Mouse (Mus musculus) MEL (cell line): Measurements from ENCODE around the gene Fancc.

Experiments
- CHD1 ChIP-seq: IDR thresholded peaks from 2 replicates; pipeline ENCODE4 v1.6.1; 2012; ENCODE audit warnings: low read depth, mild to moderate bottlenecking, inconsistent platforms, low read length, improper control_type of control experiment
- CHD2 ChIP-seq: IDR thresholded peaks from 2 replicates; pipeline ENCODE4 v1.6.1; 2011; ENCODE audit warnings: low read length, improper control_type of control experiment
- CTCF ChIP-seq, 3 experiments: IDR thresholded peaks in 2 of 3; conservative IDR thresholded peaks in 1 of 3; 2 replicates each; pipeline ENCODE4 v1.5.1; 2011 to 2012; ENCODE audit warnings: low read length in 3 of 3, low read depth in 2 of 3, mild to moderate bottlenecking in 2 of 3, improper control_type of control experiment in 1 of 3, inconsistent platforms in 1 of 3, mixed read lengths in 1 of 3, moderate library complexity in 1 of 3; ENCODE audit not compliant: control insufficient read depth in 1 of 3, insufficient read depth in 1 of 3, poor library complexity in 1 of 3, severe bottlenecking in 1 of 3
- E2F4 ChIP-seq: IDR thresholded peaks from 2 replicates; pipeline ENCODE4 v1.6.1; 2011; ENCODE audit warnings: low read depth, low read length, improper control_type of control experiment, borderline replicate concordance
- EP300 ChIP-seq, 2 experiments: IDR thresholded peaks; 2 replicates each; pipeline ENCODE4 v1.6.1; 2011; ENCODE audit warnings: improper control_type of control experiment in 2 of 2, low read length in 2 of 2, low read depth in 1 of 2, mild to moderate bottlenecking in 1 of 2
- HCFC1 ChIP-seq: IDR thresholded peaks from 2 replicates; pipeline ENCODE4 v1.6.1; 2012; ENCODE audit warnings: low read depth, mild to moderate bottlenecking, inconsistent platforms, low read length, improper control_type of control experiment, moderate library complexity
- MXI1 ChIP-seq: IDR thresholded peaks from 2 replicates; pipeline ENCODE4 v1.6.1; 2011; ENCODE audit warnings: mild to moderate bottlenecking, low read depth, low read length, improper control_type of control experiment
- NRF1 ChIP-seq: IDR thresholded peaks from 2 replicates; pipeline ENCODE4 v1.6.1; 2014; ENCODE audit warnings: low read depth, mild to moderate bottlenecking, inconsistent platforms, low read length, improper control_type of control experiment, moderate library complexity; ENCODE audit not compliant: poor library complexity, insufficient read depth, severe bottlenecking
- POLR2A ChIP-seq, 2 experiments: IDR thresholded peaks; 2 replicates each; pipeline ENCODE4 v1.6.1; 2011 to 2012; ENCODE audit warnings: low read length in 2 of 2, mild to moderate bottlenecking in 2 of 2, control low read depth in 1 of 2, improper control_type of control experiment in 1 of 2, low read depth in 1 of 2, moderate library complexity in 1 of 2; ENCODE audit not compliant: control insufficient read depth in 1 of 2, insufficient read depth in 1 of 2, poor library complexity in 1 of 2
- RAD21 ChIP-seq: IDR thresholded peaks from 2 replicates; pipeline ENCODE4 v1.6.1; 2011; ENCODE audit warnings: mild to moderate bottlenecking, low read depth, low read length, improper control_type of control experiment

DNA sequence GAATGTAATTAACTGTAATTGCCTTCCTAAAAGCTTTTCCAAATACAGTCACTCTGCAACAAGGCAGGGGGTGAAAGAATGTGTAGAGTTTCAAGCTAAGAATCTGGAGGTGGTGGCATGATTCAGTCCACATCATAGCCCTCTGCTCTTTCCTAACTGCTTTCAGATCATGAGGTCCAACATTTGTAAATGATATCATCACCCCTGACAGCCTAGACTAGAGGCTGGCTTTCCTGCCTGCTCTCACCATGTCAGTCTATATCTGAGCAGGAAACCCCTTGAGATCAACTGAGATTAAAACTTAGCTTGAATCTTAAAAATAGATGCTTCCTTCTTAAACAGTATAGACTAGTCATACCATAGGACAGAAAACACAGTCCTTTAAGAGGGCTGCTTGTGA lies 75.9 kb downstream of the Fancc start:
- TF ChIP-seq MXI1 (no peak), CTCF (IDR thresholded peaks at IDR 0.05 in 2 of 3, conservative IDR thresholded peaks at IDR 0.05 in 1 of 3; ENCODE audit: control insufficient read depth in 1 of 3, insufficient read depth in 1 of 3, low read depth in 2 of 3, low read length in 3 of 3, poor library complexity in 1 of 3, severe bottlenecking in 1 of 3) (no peak), NRF1 (no peak), CHD1 (no peak), E2F4 (no peak), RAD21 (no peak), HCFC1 (no peak), EP300 (IDR thresholded peaks at IDR 0.05; ENCODE audit: low read depth in 1 of 2, low read length in 2 of 2) (no peak), CHD2 (no peak), POLR2A (IDR thresholded peaks at IDR 0.05; ENCODE audit: control insufficient read depth in 1 of 2, insufficient read depth in 1 of 2, low read depth in 1 of 2, low read length in 2 of 2, poor library complexity in 1 of 2) (no peak)
